In the genomic region with DNA sequence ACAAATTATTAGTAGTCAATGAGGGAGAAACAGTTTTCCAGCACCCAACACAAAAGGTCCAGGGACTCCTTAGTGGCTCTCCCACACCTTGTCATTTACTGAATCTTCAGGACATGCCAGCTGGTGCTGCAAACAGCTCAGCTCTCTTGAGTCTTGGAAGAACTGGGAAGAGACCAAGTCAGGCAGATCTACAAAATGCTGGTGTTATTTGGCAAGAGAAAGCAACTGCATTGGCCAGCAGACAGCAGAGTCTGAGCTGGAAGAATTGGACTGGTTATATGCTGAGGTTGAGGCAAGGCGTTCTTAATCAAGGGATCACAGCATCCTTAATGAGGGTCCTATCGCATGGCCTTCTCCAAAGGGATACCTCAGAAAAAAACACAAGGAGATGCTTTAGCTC, we compare ENCODE assay signal across 18 mouse cellular contexts.
"Had no signal": no experiment of that assay in that cellular context is flagged by ENCODE, and none has a peak within 500 bp of the region (broad histone marks: within the 10 kb centered on the region; RNA-seq: fewer than 3 reads in every experiment).

No protein-coding gene starts in this region.

- H3K4me3 ChIP-seq: kidney, embryonic 15.5 days; left cerebral cortex, adult 2 months; liver, embryonic 13.5 days; midbrain, embryonic 10.5 days; midbrain, embryonic 13.5 days; myocyte; neural tube, embryonic 13.5 days had no signal

- H3K4me1 ChIP-seq: kidney, embryonic 15.5 days; liver, embryonic 13.5 days; midbrain, embryonic 10.5 days; midbrain, embryonic 13.5 days; neural tube, embryonic 13.5 days had no signal

- H3K4me2 ChIP-seq: kidney, embryonic 15.5 days; liver, embryonic 13.5 days; midbrain, embryonic 13.5 days; neural tube, embryonic 13.5 days had no signal

- DNase-seq: kidney, adult 8-10 months; kidney, postnatal 10 days; kidney, postnatal 36 days; layer of hippocampus, postnatal 36 days; liver, embryonic 13.5 days; lung, adult 2 months; thymus, adult 2 months; thymus, postnatal 14 days; thymus, postnatal 4 days had no signal

- ATAC-seq: midbrain, embryonic 13.5 days; midbrain, embryonic 16.5 days had no signal

- H3K27ac ChIP-seq: kidney, embryonic 15.5 days; left cerebral cortex, adult 2 months; liver, embryonic 13.5 days; macrophage; midbrain, embryonic 10.5 days; midbrain, embryonic 13.5 days; neural tube, embryonic 13.5 days; stomach, postnatal 0 days had no signal

- H3K36me3 ChIP-seq: kidney, embryonic 15.5 days; liver, embryonic 13.5 days; midbrain, embryonic 10.5 days; midbrain, embryonic 13.5 days; neural tube, embryonic 13.5 days had no signal

- H3K27me3 ChIP-seq: liver, embryonic 13.5 days; midbrain, embryonic 13.5 days; neural tube, embryonic 13.5 days had no signal

- H3K9ac ChIP-seq: kidney, embryonic 15.5 days; liver, embryonic 13.5 days; midbrain, embryonic 13.5 days; neural tube, embryonic 13.5 days had no signal

- H3K9me3 ChIP-seq: kidney, embryonic 15.5 days; liver, embryonic 13.5 days; midbrain, embryonic 10.5 days; midbrain, embryonic 13.5 days; neural tube, embryonic 13.5 days had no signal
